Mouse (Mus musculus) left cerebral cortex, adult 11 months (tissue): ENCODE measurements around the gene Soat2.
"Not testable (repeated sequence)": the region's sequence is repeated elsewhere in the genome, so short reads cannot be mapped to it uniquely, and the experiment has no call there.

ENCODE experiments used
- DNase-seq: peaks from one replicate; pipeline ENCODE4 v3.0.0; 2022; ENCODE audit warnings: low spot score

Gene Soat2

GRCm38 (mm10) chr15:102147674-102148402 lies 2.5 kb upstream of the Soat2 start:
- no peak for DNase-seq

- no peak for DNase-seq
Observed at GRCm38 (mm10) chr15:102149561-102149960, 765 bp upstream of the Soat2 start.

- no peak for DNase-seq
Observed at GRCm38 (mm10) chr15:102152646-102153045, 2.3 kb downstream of the Soat2 start.

- not testable (repeated sequence) for DNase-seq
Observed at GRCm38 (mm10) chr15:102155006-102155405, 4.7 kb downstream of the Soat2 start.

- no peak for DNase-seq
Observed at GRCm38 (mm10) chr15:102156836-102157235, 6.5 kb downstream of the Soat2 start.

- no peak for DNase-seq
Observed at GRCm38 (mm10) chr15:102160415-102161060, 10.2 kb downstream of the Soat2 start.

GRCm38 (mm10) chr15:102163900-102164693 lies 13.8 kb downstream of the Soat2 start:
- no peak for DNase-seq

- DNase-seq: no peak
Observed at GRCm38 (mm10) chr15:102165468-102166100, 15.3 kb downstream of the Soat2 start.

- DNase-seq: no peak
Observed at GRCm38 (mm10) chr15:102167620-102168021, 17.3 kb downstream of the Soat2 start.

- no peak for DNase-seq
Observed at GRCm38 (mm10) chr15:102169064-102169463, 18.7 kb downstream of the Soat2 start.

- DNase-seq: no peak
Observed at GRCm38 (mm10) chr15:102173581-102173980, 23.3 kb downstream of the Soat2 start.

GRCm38 (mm10) chr15:102175736-102176319 lies 25.5 kb downstream of the Soat2 start:
- no peak for DNase-seq

- DNase-seq: no peak
Observed at GRCm38 (mm10) chr15:102176571-102177316, 26.4 kb downstream of the Soat2 start.

GRCm38 (mm10) chr15:102177417-102177816 lies 27.1 kb downstream of the Soat2 start:
- no peak for DNase-seq

GRCm38 (mm10) chr15:102178279-102178678 lies 28.0 kb downstream of the Soat2 start:
- DNase-seq: peak; percentile 73

- no peak for DNase-seq
Observed at GRCm38 (mm10) chr15:102179106-102179505, 28.8 kb downstream of the Soat2 start.

GRCm38 (mm10) chr15:102179924-102180323 lies 29.6 kb downstream of the Soat2 start:
- no peak for DNase-seq

- DNase-seq: no peak
Observed at GRCm38 (mm10) chr15:102183076-102183475, 32.8 kb downstream of the Soat2 start.

- no peak for DNase-seq
Observed at GRCm38 (mm10) chr15:102186239-102186638, 35.9 kb downstream of the Soat2 start.

- DNase-seq: no peak
Observed at GRCm38 (mm10) chr15:102188096-102188495, 37.8 kb downstream of the Soat2 start.

- no peak for DNase-seq
Observed at GRCm38 (mm10) chr15:102188883-102189282, 38.6 kb downstream of the Soat2 start.
